Mouse (Mus musculus): ENCODE results near the gene Arid1b. TPM values are rescaled to one million over a fixed set of nuclear protein-coding genes. Genes with fewer than 3 reads are reported as not detected.

The Arid1b gene
- total and polyA plus RNA-seq, 3 experiments, result 6.1 to 12.4 (median 9.7) TPM

- no peak overlapping the region for H3K27ac ChIP-seq (ENCODE audit: insufficient read depth, low read depth)
- no peak overlapping the region for H3K4me3 ChIP-seq (replicated peaks in 1 of 3; ENCODE audit: low read depth in 2 of 3, low read length in 2 of 3, poor library complexity in 1 of 3)
- in situ Hi-C loops (cut with MboI; ENCODE audit: low pct_ligation_motif_present, low pct_unique_long_range_greater_than_20kb, low sequenced_read_pairs) (no loop called here), dilution Hi-C loops (cut with MboI; ENCODE audit: extremely low pct_ligation_motif_present, extremely low pct_unique_long_range_greater_than_20kb, low sequenced_read_pairs) (no loop called here)
- no peak overlapping the region for H3K4me2 ChIP-seq (ENCODE audit: insufficient read depth, low read depth, poor library complexity, severe bottlenecking)
- H3K79me2 ChIP-seq (replicated peaks; ENCODE audit: control insufficient read depth, extremely low read depth, insufficient read depth, poor library complexity, severe bottlenecking), result no peaks in the 10 kb centered on the region; the same call in 1 of the 2 replicates
- H3K27me3 ChIP-seq (replicated peaks), result no peaks in the 10 kb centered on the region
- no peaks in the 10 kb centered on the region for H3K9me3 ChIP-seq (replicated peaks; ENCODE audit: low read length)
- H3K4me1 ChIP-seq (ENCODE audit: control insufficient read depth in 1 of 2, insufficient read depth in 2 of 2), result peaks cover 0 to 49% of the 10 kb centered on the region in 2 experiments; a peak in 2 of 4 replicates
- DNase-seq (ENCODE audit: extremely low read depth), result no peak
- no peak overlapping the region for H3K9ac ChIP-seq (ENCODE audit: insufficient read depth, low read depth)
- peaks cover 0 to 15% of the 10 kb centered on the region in 2 experiments for H3K36me3 ChIP-seq (replicated peaks in 1 of 2; ENCODE audit: control insufficient read depth in 1 of 2, insufficient read depth in 1 of 2, low read length in 1 of 2)
- no peak for TF ChIP-seq CHD2 (IDR thresholded peaks at IDR 0.05; ENCODE audit: low read length)
- TF ChIP-seq CHD1 (IDR thresholded peaks at IDR 0.05; ENCODE audit: low read depth, low read length), result no peak
Observed at GRCm38 (mm10) chr17:5218955-5219557, 224.9 kb downstream of the Arid1b start.

GRCm38 (mm10) chr17:5221041-5221440 lies 226.9 kb downstream of the Arid1b start:
- no peak overlapping the region for H3K4me3 ChIP-seq (replicated peaks in 1 of 3; ENCODE audit: low read depth in 2 of 3, low read length in 2 of 3, poor library complexity in 1 of 3)
- H3K27me3 ChIP-seq (replicated peaks), result no peaks in the 10 kb centered on the region
- H3K27ac ChIP-seq (ENCODE audit: insufficient read depth, low read depth), result no peak overlapping the region
- no peak overlapping the region for H3K4me2 ChIP-seq (ENCODE audit: insufficient read depth, low read depth, poor library complexity, severe bottlenecking)
- in situ Hi-C loops (cut with MboI; ENCODE audit: low pct_ligation_motif_present, low pct_unique_long_range_greater_than_20kb, low sequenced_read_pairs) (no loop called here), dilution Hi-C loops (cut with MboI; ENCODE audit: extremely low pct_ligation_motif_present, extremely low pct_unique_long_range_greater_than_20kb, low sequenced_read_pairs) (no loop called here)
- H3K9me3 ChIP-seq (replicated peaks; ENCODE audit: low read length), result no peaks in the 10 kb centered on the region
- no peak overlapping the region for H3K9ac ChIP-seq (ENCODE audit: insufficient read depth, low read depth)
- DNase-seq (ENCODE audit: extremely low read depth), result no peak
- peaks cover 0 to 26% of the 10 kb centered on the region in 2 experiments for H3K36me3 ChIP-seq (replicated peaks in 1 of 2; ENCODE audit: control insufficient read depth in 1 of 2, insufficient read depth in 1 of 2, low read length in 1 of 2)
- peaks cover 0 to 45% of the 10 kb centered on the region in 2 experiments; a peak in 2 of 4 replicates for H3K4me1 ChIP-seq (ENCODE audit: control insufficient read depth in 1 of 2, insufficient read depth in 2 of 2)
- TF ChIP-seq NRF1 (IDR thresholded peaks at IDR 0.05; ENCODE audit: low read depth, low read length), result no peak
- H3K79me2 ChIP-seq (replicated peaks; ENCODE audit: control insufficient read depth, extremely low read depth, insufficient read depth, poor library complexity, severe bottlenecking), result no peaks in the 10 kb centered on the region; the same call in none of the 2 replicates

DNA sequence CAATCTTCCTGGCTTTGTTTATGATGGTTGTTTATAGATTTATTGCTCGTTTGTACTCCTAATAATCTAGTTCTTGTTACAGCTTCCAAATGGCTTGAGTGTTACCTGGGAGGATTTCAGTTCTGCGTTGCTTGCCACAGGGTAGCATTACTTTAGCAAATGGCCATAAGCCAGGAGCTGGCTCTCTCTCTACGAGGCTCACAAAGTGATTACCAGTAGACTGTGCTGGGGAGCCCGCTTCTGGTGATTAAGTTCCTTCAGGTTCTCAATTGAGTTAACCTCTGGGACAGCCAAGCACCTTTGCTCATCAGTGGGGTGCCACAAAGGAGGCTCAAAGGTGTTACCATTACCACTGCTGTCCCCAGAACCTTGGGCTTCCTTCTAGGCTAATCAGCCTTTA lies 227.4 kb downstream of the Arid1b start:
- H3K36me3 ChIP-seq (replicated peaks in 1 of 2; ENCODE audit: control insufficient read depth in 1 of 2, insufficient read depth in 1 of 2, low read length in 1 of 2), result peaks cover 0 to 29% of the 10 kb centered on the region in 2 experiments
- H3K27me3 ChIP-seq (replicated peaks), result no peaks in the 10 kb centered on the region
- no peak overlapping the region for H3K4me2 ChIP-seq (ENCODE audit: insufficient read depth, low read depth, poor library complexity, severe bottlenecking)
- H3K27ac ChIP-seq (ENCODE audit: insufficient read depth, low read depth), result no peak overlapping the region
- no peaks in the 10 kb centered on the region for H3K9me3 ChIP-seq (replicated peaks; ENCODE audit: low read length)
- no peak for DNase-seq (ENCODE audit: extremely low read depth)
- no peak overlapping the region for H3K9ac ChIP-seq (ENCODE audit: insufficient read depth, low read depth)
- no peaks in the 10 kb centered on the region; the same call in none of the 2 replicates for H3K79me2 ChIP-seq (replicated peaks; ENCODE audit: control insufficient read depth, extremely low read depth, insufficient read depth, poor library complexity, severe bottlenecking)
- dilution Hi-C loops (cut with MboI; ENCODE audit: extremely low pct_ligation_motif_present, extremely low pct_unique_long_range_greater_than_20kb, low sequenced_read_pairs), result no loop called here
- in situ Hi-C loops (cut with MboI; ENCODE audit: low pct_ligation_motif_present, low pct_unique_long_range_greater_than_20kb, low sequenced_read_pairs), result no loop called here
- TF ChIP-seq BHLHE40 (IDR thresholded peaks at IDR 0.05; ENCODE audit: low read depth, low read length), result no peak
- no peak for TF ChIP-seq ELF1 (IDR thresholded peaks at IDR 0.05; ENCODE audit: low read depth, low read length)
- H3K4me1 ChIP-seq (ENCODE audit: control insufficient read depth in 1 of 2, insufficient read depth in 2 of 2), result peaks cover 0 to 45% of the 10 kb centered on the region in 2 experiments; a peak in 2 of 4 replicates
- H3K4me3 ChIP-seq (replicated peaks in 1 of 3; ENCODE audit: low read depth in 2 of 3, low read length in 2 of 3, poor library complexity in 1 of 3), result no peak overlapping the region

DNA sequence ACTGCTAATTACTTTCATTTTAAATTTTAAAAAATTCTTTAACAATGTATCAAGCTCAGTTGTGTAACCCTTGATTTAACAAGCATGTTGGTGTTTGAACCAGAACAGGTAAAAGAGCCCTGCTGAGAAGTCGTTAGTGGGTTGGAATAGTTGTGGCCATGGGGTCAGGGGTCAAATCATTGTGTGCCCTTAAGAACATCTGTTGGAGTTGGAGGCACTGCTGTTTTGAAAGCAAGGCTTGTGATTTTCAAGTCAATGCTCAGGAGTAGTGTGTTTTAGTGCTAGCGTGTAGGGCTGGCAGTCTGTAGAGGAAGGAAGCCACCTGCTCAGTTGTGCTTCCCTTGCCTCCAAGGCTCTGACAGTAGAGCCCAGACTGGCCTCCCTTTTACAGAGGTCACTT lies 228.7 kb downstream of the Arid1b start:
- Histone ChIP-seq H3K4me3 (replicated peaks in 1 of 3; ENCODE audit: low read depth in 2 of 3, low read length in 2 of 3, poor library complexity in 1 of 3) (no peak overlapping the region), H3K36me3 (replicated peaks in 1 of 2; ENCODE audit: control insufficient read depth in 1 of 2, insufficient read depth in 1 of 2, low read length in 1 of 2) (peaks cover 0 to 33% of the 10 kb centered on the region in 2 experiments), H3K9ac (ENCODE audit: insufficient read depth, low read depth) (no peak overlapping the region), H3K9me3 (replicated peaks; ENCODE audit: low read length) (no peaks in the 10 kb centered on the region), H3K27me3 (replicated peaks) (no peaks in the 10 kb centered on the region), H3K27ac (ENCODE audit: insufficient read depth, low read depth) (no peak overlapping the region), H3K4me2 (ENCODE audit: insufficient read depth, low read depth, poor library complexity, severe bottlenecking) (no peak overlapping the region), H3K79me2 (replicated peaks; ENCODE audit: control insufficient read depth, extremely low read depth, insufficient read depth, poor library complexity, severe bottlenecking) (no peaks in the 10 kb centered on the region; the same call in none of the 2 replicates), H3K4me1 (ENCODE audit: control insufficient read depth in 1 of 2, insufficient read depth in 2 of 2) (peaks cover 0 to 38% of the 10 kb centered on the region in 2 experiments; a peak in 2 of 4 replicates)
- DNase-seq (ENCODE audit: extremely low read depth), result no peak
- in situ Hi-C loops (cut with MboI; ENCODE audit: low pct_ligation_motif_present, low pct_unique_long_range_greater_than_20kb, low sequenced_read_pairs), result no loop called here
- dilution Hi-C loops (cut with MboI; ENCODE audit: extremely low pct_ligation_motif_present, extremely low pct_unique_long_range_greater_than_20kb, low sequenced_read_pairs), result no loop called here
- TF ChIP-seq GABPA (IDR thresholded peaks at IDR 0.05; ENCODE audit: insufficient replicate concordance, low read depth, low read length) (no peak), MYC (IDR thresholded peaks at IDR 0.05; ENCODE audit: low read depth, low read length) (no peak), MAFK (IDR thresholded peaks at IDR 0.05; ENCODE audit: insufficient replicate concordance, low read length) (no peak), E2F4 (IDR thresholded peaks at IDR 0.05; ENCODE audit: insufficient replicate concordance, low read depth, low read length) (no peak), PAX5 (IDR thresholded peaks at IDR 0.05; ENCODE audit: low read length) (no peak), MAX (IDR thresholded peaks at IDR 0.05; ENCODE audit: low read length) (no peak), KAT2A (IDR thresholded peaks at IDR 0.05; ENCODE audit: insufficient replicate concordance, low read length) (no peak), TCF12 (IDR thresholded peaks at IDR 0.05; ENCODE audit: low read depth, low read length) (no peak), ZKSCAN1 (IDR thresholded peaks at IDR 0.05; ENCODE audit: borderline replicate concordance, low read depth, low read length) (no peak), RCOR1 (conservative IDR thresholded peaks at IDR 0.05; ENCODE audit: low read depth, low read length) (no peak), MXI1 (IDR thresholded peaks at IDR 0.05; ENCODE audit: low read depth, low read length) (no peak), ZC3H11A (IDR thresholded peaks at IDR 0.05; ENCODE audit: low read depth, low read length) (no peak), TBP (conservative IDR thresholded peaks at IDR 0.05; ENCODE audit: low read depth, low read length) (no peak), POLR2A (IDR thresholded peaks at IDR 0.05; ENCODE audit: low read depth, low read length) (no peak)

Measured in CH12.LX (cell line).